Mouse (Mus musculus): ENCODE data around the gene Gm26620.

The Gm26620 gene

GRCm38 (mm10) chr1:170871402-170871801 lies 13.5 kb upstream of the Gm26620 start:
- no peak for DNase-seq

DNA sequence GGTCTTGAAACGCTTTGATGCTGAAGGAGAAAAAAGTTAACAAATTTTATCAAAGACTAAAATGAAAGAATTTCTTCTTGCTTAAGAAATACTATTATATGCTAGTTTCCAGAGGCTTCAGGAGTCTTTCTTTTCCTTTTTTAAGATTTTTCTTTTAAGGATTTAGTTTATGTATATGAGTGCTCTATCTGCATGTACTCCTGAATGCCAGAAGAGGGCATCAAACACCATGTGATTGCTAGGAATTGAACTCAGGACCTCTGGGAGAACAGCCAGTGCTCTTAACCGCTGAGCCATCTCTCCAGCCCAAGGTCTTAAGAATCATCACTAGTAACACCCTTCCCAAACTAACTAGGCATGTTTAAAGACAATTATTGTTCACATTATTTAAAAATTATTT lies 12.9 kb upstream of the Gm26620 start:
- DNase-seq: no peak

DNA sequence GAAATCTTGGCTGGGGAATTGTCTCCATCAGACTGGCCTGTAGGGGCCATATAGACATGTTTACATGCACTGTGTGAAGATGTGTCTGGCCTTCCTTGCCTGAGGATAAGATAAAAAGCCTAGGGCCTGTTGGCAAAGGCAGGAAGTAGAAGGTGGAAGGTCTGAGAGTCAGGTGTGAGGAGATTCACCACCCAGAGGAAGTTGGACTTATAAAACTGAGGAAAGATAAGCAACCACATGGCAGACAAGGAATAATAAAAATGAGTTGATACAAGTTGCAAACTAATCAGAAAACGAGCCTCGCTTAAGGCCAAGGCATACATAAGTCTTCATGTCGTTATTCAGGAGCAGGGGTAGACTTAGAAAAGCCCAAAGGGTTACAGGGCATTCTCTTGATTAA lies 9.2 kb upstream of the Gm26620 start:
- DNase-seq: no peak

GRCm38 (mm10) chr1:170876906-170877305 lies 8.0 kb upstream of the Gm26620 start:
- no peak for DNase-seq

- no peak for DNase-seq
Measured at GRCm38 (mm10) chr1:170882915-170883485, 1.9 kb upstream of the Gm26620 start.

DNA sequence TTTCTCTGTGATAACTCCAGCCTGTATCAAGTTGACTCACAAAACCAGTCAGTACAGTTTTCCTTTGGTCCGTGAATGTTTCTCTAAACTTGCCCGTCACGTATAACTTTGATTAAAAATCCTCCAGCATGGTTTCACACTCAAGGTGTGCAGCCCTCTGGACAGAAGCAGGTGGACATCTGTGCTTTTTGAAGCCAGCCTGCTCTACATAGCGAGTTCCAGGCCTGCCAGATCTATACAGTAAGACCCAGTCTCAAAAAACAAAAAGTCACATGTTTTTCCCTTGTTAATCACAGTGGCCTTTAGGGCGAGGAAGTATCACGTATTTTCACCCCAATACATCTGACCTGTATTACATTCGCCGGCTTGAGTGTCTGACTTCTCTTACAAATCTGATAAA lies 475 bp upstream of the Gm26620 start:
- no peak for DNase-seq

GRCm38 (mm10) chr1:170886044-170886458 lies 1.2 kb downstream of the Gm26620 start:
- DNase-seq: no peak

GRCm38 (mm10) chr1:170889310-170889709 lies 4.4 kb downstream of the Gm26620 start:
- DNase-seq: no peak

DNA sequence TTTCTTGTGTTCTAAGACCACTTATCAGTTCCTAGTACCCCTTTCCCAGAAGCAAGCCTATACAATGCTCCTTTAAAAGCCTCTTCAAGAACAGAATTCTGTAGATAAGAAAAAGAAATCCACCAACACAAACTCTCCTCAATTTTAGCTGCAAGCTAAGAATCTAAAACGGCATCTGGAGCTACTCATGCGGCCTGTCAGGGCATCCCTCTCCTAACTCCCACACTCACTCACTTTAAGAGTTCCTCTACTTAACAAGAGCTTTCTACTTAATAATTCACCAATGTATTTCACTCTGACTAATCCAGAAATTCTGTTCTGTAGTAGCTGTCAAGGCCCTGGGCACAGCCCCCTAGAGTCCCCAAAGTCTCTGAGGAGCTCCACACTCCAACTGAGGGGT lies 6.8 kb downstream of the Gm26620 start:
- DNase-seq: no peak

DNA sequence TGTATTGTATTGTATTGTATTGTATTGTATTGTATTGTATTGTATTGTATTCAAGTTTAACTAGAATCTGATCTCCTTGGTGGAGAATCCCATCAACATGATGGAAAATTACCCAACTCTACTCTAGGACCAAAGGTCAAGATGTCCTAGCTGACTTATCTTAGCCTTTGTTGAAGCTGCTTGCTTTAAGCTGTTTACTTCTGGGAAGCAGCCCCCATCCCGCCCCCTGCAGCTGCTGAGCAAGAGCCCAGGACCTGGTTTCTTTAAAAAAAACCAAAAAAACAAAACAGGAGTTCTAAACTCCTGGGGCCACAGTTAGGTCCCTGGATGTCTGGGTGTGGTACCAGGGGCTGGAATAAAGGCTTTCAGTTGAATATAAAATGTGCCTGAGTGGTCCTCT lies 7.4 kb downstream of the Gm26620 start:
- DNase-seq: no peak

GRCm38 (mm10) chr1:170894603-170895602 lies 10.0 kb downstream of the Gm26620 start:
- peak; percentile 12 to 18 for DNase-seq

- no peak for DNase-seq
Measured at GRCm38 (mm10) chr1:170896651-170897281, 11.9 kb downstream of the Gm26620 start.

GRCm38 (mm10) chr1:170898413-170899075 lies 13.7 kb downstream of the Gm26620 start:
- DNase-seq: no peak

DNA sequence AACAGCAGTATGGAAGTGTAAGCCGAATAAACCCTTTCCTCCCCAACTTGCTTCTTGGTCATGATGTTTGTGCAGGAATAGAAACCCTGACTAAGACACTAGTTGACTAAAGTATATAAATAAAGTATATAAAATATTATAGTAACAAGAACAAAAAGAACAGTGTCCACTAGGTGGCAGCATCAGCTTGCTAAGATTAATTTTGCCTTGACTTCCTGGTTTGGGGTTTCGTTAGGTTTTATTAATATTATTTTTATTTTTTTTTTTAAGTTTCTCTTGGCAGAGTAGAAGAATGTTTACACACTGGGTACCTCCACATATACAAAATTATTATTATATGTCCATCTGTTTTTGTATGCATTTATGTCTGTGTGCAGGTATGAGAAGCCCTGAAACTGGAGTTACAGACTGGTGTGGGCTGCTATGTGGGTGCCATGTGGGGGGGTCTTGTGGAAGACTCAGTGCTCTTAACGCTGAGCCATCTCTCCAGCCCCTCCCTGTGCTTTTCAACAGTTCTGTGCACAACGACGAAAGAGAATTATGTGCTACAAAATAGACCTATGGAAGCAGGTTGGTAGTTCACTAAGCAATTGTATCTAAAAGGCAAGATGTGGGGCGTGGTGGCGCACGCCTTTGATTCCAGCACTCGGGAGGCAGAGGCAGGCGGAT lies 16.1 kb downstream of the Gm26620 start:
- DNase-seq: peak; percentile 42 to 62

GRCm38 (mm10) chr1:170901536-170902238 lies 16.8 kb downstream of the Gm26620 start:
- peak; percentile 86 to 87 for DNase-seq

GRCm38 (mm10) chr1:170903485-170903884 lies 18.6 kb downstream of the Gm26620 start:
- no peak for DNase-seq

DNA sequence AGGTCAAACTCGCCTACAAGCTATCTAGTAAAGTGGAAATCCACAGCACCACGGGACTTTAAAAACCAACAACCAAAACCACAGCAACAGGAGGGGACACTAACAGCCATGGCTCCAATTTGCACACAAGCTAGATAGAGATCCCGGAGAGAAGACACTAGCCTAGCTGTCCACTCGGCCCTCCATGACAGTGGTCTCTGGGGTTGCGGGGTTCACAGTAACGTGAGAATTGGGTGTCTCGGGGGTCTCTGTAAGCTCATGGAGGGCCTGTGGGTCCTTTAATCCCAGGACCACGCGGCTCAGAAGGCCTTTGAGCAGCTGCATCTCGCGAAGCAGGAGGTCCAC lies 22.2 kb downstream of the Gm26620 start:
- DNase-seq: no peak

- DNase-seq: peak; percentile 66 to 70
Measured at GRCm38 (mm10) chr1:170907456-170908191, 22.8 kb downstream of the Gm26620 start.

DNA sequence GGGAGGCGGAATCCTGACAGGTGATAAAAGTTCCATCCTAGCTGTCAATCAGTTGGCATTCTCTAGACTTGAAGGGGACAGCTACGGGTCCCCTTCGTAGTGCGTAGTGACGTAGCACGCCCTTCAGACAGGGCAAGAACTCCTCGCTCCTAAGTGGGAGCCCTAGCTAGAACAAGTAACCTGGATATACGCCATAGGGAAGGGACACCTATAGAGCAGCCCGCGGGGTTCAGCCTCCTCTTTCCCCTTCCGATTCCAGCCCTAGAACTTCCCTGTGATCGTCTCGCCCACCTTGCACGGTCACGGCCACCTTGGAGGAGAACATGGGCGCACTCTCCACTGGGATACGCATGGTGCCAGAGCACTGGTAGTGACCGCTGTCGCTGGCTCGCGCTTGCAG lies 23.5 kb downstream of the Gm26620 start:
- DNase-seq: peak; percentile 47 to 61

- no peak for DNase-seq
Measured at GRCm38 (mm10) chr1:170911907-170912660, 27.2 kb downstream of the Gm26620 start.
